Mouse (Mus musculus): ENCODE results near the gene Fes. TPM values are rescaled to one million over a fixed set of nuclear protein-coding genes. Genes with fewer than 3 reads are reported as not detected.

Fes gene
- polyA plus RNA-seq, 1 experiment, result not detected

- TF ChIP-seq POLR2A (IDR thresholded peaks at IDR 0.05; ENCODE audit: insufficient read depth, low read depth, low read length) (no peak), CTCF (IDR thresholded peaks at IDR 0.05; ENCODE audit: insufficient read depth, low read depth, low read length) (no peak)
These were observed 40.9 kb downstream of the Fes start for GRCm38 (mm10) chr7:80346830-80347229.

GRCm38 (mm10) chr7:80346173-80346572 is 41.6 kb downstream of the Fes start:
- no peak overlapping the region for H3K27ac ChIP-seq (ENCODE audit: insufficient read depth, low read depth, low read length)
- TF ChIP-seq POLR2A (IDR thresholded peaks at IDR 0.05; ENCODE audit: insufficient read depth, low read depth, low read length) (no peak), CTCF (IDR thresholded peaks at IDR 0.05; ENCODE audit: insufficient read depth, low read depth, low read length) (no peak)
- peaks cover 16% of the 10 kb centered on the region for H3K4me1 ChIP-seq (ENCODE audit: control insufficient read depth, insufficient read depth, low read length)
- H3K4me3 ChIP-seq (ENCODE audit: insufficient read depth, low read depth, low read length), result no peak overlapping the region
- 93% methylated on average over 9 of the region's 9 CpGs for WGBS

More at GRCm38 (mm10) chr7:80346830-80347229, 40.9 kb downstream of the Fes start:
- Histone ChIP-seq H3K4me3 (ENCODE audit: insufficient read depth, low read depth, low read length) (no peak overlapping the region), H3K27ac (ENCODE audit: insufficient read depth, low read depth, low read length) (peak overlapping the region; percentile 46; the same call in 1 of the 2 replicates), H3K4me1 (ENCODE audit: control insufficient read depth, insufficient read depth, low read length) (peaks cover 14% of the 10 kb centered on the region)
- WGBS, result 80% methylated on average over 5 of the region's 5 CpGs

- H3K4me1 ChIP-seq (ENCODE audit: control insufficient read depth, insufficient read depth, low read length), result peaks cover 29% of the 10 kb centered on the region
- WGBS, result 24% methylated on average over 19 of the region's 19 CpGs
- H3K4me3 ChIP-seq (ENCODE audit: insufficient read depth, low read depth, low read length), result peak overlapping the region; percentile 58
- H3K27ac ChIP-seq (ENCODE audit: insufficient read depth, low read depth, low read length), result peak overlapping the region; percentile 74
- no peak for TF ChIP-seq POLR2A (IDR thresholded peaks at IDR 0.05; ENCODE audit: insufficient read depth, low read depth, low read length)
- TF ChIP-seq CTCF (IDR thresholded peaks at IDR 0.05; ENCODE audit: insufficient read depth, low read depth, low read length), result no peak
These were observed 44.3 kb downstream of the Fes start for GRCm38 (mm10) chr7:80343270-80344018.

- 1% methylated on average over 25 of the region's 25 CpGs for WGBS
- Histone ChIP-seq H3K4me3 (ENCODE audit: insufficient read depth, low read depth, low read length) (peak within 1 kb of the TSS; percentile 58), H3K27ac (ENCODE audit: insufficient read depth, low read depth, low read length) (peak within 1 kb of the TSS; percentile 74), H3K4me1 (ENCODE audit: control insufficient read depth, insufficient read depth, low read length) (peaks cover 23% of the 10 kb centered on the region)
- TF ChIP-seq CTCF (IDR thresholded peaks at IDR 0.05; ENCODE audit: insufficient read depth, low read depth, low read length), result peak; percentile 84
- TF ChIP-seq POLR2A (IDR thresholded peaks at IDR 0.05; ENCODE audit: insufficient read depth, low read depth, low read length), result peak; percentile 84
These were observed 44.9 kb downstream of the Fes start, which contains the start of gene Hddc3 for GRCm38 (mm10) chr7:80342858-80343257. TSS of gene Hddc3 (plus strand) at chr7:80343104.

- Histone ChIP-seq H3K27ac (ENCODE audit: insufficient read depth, low read depth, low read length) (no peak overlapping the region), H3K4me3 (ENCODE audit: insufficient read depth, low read depth, low read length) (no peak overlapping the region), H3K4me1 (ENCODE audit: control insufficient read depth, insufficient read depth, low read length) (peaks cover 23% of the 10 kb centered on the region)
- WGBS, result 76% methylated on average over 7 of the region's 7 CpGs
- TF ChIP-seq POLR2A (IDR thresholded peaks at IDR 0.05; ENCODE audit: insufficient read depth, low read depth, low read length) (no peak), CTCF (IDR thresholded peaks at IDR 0.05; ENCODE audit: insufficient read depth, low read depth, low read length) (no peak)
These were observed 46.0 kb downstream of the Fes start for GRCm38 (mm10) chr7:80341793-80342192.

GRCm38 (mm10) chr7:80340793-80341192 is 47.0 kb downstream of the Fes start, which contains the start of gene Unc45a:
TSS of gene Unc45a (minus strand) at chr7:80341005.
- 2% methylated on average over 11 of the region's 11 CpGs for WGBS
- TF ChIP-seq POLR2A (IDR thresholded peaks at IDR 0.05; ENCODE audit: insufficient read depth, low read depth, low read length) (no peak), CTCF (IDR thresholded peaks at IDR 0.05; ENCODE audit: insufficient read depth, low read depth, low read length) (peak; percentile 66; the same call in 1 of the 2 replicates)
- peaks cover 31% of the 10 kb centered on the region for H3K4me1 ChIP-seq (ENCODE audit: control insufficient read depth, insufficient read depth, low read length)
- peak within 1 kb of the TSS; percentile 96 for H3K4me3 ChIP-seq (ENCODE audit: insufficient read depth, low read depth, low read length)
- H3K27ac ChIP-seq (ENCODE audit: insufficient read depth, low read depth, low read length), result peak within 1 kb of the TSS; percentile 91

GRCm38 (mm10) chr7:80339793-80340628 is 47.7 kb downstream of the Fes start:
- peak; percentile 76 for TF ChIP-seq POLR2A (IDR thresholded peaks at IDR 0.05; ENCODE audit: insufficient read depth, low read depth, low read length)
- peak; percentile 54; the same call in 1 of the 2 replicates for TF ChIP-seq CTCF (IDR thresholded peaks at IDR 0.05; ENCODE audit: insufficient read depth, low read depth, low read length)
- Histone ChIP-seq H3K4me3 (ENCODE audit: insufficient read depth, low read depth, low read length) (peak overlapping the region; percentile 96), H3K4me1 (ENCODE audit: control insufficient read depth, insufficient read depth, low read length) (peaks cover 37% of the 10 kb centered on the region), H3K27ac (ENCODE audit: insufficient read depth, low read depth, low read length) (peak overlapping the region; percentile 91)
- WGBS, result under 1% methylated on average over 45 of the region's 45 CpGs

GRCm38 (mm10) chr7:80339371-80339770 is 48.4 kb downstream of the Fes start:
- Histone ChIP-seq H3K4me3 (ENCODE audit: insufficient read depth, low read depth, low read length) (peak overlapping the region; percentile 96), H3K4me1 (ENCODE audit: control insufficient read depth, insufficient read depth, low read length) (peaks cover 38% of the 10 kb centered on the region), H3K27ac (ENCODE audit: insufficient read depth, low read depth, low read length) (peak overlapping the region; percentile 9; the same call in 1 of the 2 replicates)
- WGBS, result 3% methylated on average over 17 of the region's 17 CpGs
- no peak for TF ChIP-seq CTCF (IDR thresholded peaks at IDR 0.05; ENCODE audit: insufficient read depth, low read depth, low read length)
- no peak for TF ChIP-seq POLR2A (IDR thresholded peaks at IDR 0.05; ENCODE audit: insufficient read depth, low read depth, low read length)
